Mouse (Mus musculus) c-Kit-positive CD71-positive TER-119-negative erythroid progenitor cells, embryonic 14.5 days (primary cell): ENCODE results near the gene Hist2h2aa2.
A peak's percentile ranks its signal among the peaks of the same experiment; 100 is the strongest.
"Not testable (repeated sequence)": the region's sequence is repeated elsewhere in the genome, so short reads cannot be mapped to it uniquely, and the experiment has no call there.

ENCODE experiments used
- DNase-seq: peaks from one replicate; pipeline ENCODE4 v3.0.0-alpha.2; 2013; ENCODE audit warnings: low read depth

Gene Hist2h2aa2

DNA sequence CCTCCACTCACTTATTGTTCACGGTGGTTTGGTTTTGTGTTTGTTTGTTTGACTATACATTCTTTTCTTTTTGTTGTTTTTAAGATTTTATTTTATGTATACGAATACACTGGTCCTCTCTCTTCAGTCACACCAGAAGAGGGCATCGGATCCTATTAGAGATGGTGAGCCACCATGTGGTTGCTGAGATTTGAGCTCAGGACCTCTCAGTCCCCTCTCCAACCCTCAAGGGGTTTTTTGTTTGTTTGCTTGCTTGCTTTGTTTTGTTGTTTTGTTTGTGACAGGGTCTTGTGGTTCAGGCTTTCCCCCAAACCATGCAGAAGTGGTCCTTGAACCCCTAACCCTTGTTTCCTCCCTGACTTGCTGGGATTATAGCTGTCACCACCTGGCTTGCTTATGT, 21.5 kb upstream of the Hist2h2aa2 start:
- no peak for DNase-seq

DNA sequence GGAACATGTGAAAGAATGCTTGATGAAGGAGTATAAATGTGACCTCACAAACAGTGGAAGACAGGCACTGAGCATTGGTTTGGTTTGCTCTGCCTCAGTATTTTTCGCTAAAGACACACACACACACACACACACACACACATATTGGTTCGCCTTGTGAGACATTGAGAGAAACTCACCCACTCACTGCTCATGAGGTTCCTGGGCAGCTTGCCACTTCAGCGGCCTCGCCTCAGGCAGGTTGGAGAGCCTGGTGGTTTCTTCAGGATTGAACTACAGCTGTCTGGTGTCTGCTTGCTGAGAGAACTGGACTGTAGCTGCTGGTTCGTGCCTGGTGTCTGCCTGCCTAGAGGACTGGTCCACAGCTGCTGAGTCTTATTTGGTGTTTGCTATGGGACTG, 20.1 kb upstream of the Hist2h2aa2 start:
- no peak for DNase-seq

DNA sequence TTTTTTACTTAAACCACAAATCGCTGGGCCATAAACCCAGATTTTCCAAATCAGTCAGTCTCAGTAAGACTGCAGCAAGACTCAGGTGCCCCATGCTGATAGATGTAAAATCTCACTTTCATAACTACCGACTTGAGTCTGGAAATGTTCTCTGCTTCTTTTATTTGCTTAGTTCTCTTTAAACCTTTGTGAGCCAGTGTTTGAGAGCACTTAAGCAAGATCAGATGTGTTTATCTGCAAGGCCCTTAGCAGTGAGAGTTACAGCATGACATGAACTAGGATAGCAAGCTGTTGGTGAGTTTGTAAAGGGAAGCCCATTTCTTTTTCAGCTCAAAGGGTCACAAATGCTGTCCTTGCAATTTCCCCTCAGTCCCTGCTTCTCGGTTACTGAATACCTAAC, 17.1 kb upstream of the Hist2h2aa2 start:
- DNase-seq = no peak

DNA sequence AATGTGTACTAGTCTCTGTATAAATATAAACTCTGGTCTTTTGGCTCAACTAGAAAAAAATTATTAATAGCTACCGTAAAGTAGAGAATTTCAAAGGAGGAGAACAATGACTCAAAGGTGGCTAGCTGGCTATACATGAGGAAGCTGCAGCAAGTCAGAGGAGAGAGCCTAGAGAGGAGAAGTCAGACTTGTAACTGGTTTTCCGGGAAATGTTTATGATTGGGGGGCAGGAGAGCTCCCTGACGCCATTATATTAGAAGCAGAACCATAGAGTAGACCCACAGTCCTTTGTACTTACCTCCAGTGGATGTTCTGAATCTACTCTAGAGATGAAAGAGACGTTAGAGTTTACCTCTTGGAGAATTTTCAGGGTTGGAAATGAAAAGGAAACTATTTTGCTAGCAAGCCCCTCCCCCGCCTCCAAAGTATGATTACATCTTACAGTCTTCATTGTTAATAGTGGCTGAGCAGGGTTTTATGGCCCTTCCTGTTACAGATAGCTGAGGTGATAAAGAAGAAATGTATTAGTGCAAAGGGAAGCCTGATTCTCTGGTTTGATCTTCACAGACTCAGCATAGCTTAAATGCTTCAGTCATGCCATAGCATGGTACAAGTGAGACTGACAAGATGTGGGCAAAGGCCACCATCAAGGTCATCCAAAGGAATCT, 16.0 kb upstream of the Hist2h2aa2 start:
- DNase-seq = no peak

DNA sequence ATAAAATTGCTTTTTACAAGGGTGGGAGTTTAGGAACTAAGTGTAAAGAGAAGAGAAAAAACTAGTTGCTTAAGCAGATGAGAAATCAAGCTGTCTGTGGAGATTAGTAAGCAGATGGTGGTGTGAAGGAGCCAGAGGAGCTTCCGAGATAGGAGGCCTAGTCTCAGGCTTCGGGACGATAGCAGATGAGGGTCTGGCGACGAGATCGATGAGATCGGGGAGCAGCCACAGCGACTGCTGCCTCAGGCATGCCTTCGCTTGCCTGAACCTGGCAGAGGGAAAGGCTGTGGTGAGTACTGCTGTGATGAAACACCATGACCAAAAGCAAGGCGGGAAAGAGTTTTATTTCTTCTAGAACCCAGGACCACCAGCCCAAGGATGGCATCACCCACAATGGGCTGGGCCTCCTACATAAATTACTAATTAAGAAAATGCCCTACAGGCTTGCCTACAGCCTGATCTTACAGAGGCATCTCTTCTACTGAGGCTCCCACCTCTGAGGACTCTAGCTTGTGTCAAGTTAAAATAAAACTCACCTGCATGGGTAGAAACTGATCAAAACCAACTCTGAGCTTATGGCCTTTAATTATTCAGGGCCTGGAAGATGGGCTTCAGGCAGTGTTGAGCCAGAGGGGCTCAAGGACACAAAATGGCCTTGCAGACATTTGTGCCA, 14.7 kb upstream of the Hist2h2aa2 start:
- DNase-seq = peak; percentile 57

DNA sequence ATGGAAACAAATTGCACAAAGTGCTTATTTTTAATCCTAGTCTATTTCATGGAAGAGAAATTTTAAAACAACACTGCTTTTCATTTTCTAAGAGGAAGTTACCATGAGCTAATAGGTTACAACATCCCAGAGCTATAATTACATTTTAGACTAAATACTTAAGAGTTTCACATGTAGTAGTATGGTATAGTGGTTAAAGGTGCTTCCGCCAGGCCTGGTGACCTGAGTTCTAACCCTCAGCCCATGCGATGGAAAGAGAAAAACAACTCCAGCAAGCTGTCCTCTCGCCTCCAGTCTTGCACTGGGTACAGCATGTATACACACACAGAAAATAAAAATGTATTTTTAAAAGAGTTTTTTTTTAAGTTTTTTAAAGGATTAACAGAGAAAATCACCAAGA, 11.7 kb upstream of the Hist2h2aa2 start:
- DNase-seq = no peak

DNA sequence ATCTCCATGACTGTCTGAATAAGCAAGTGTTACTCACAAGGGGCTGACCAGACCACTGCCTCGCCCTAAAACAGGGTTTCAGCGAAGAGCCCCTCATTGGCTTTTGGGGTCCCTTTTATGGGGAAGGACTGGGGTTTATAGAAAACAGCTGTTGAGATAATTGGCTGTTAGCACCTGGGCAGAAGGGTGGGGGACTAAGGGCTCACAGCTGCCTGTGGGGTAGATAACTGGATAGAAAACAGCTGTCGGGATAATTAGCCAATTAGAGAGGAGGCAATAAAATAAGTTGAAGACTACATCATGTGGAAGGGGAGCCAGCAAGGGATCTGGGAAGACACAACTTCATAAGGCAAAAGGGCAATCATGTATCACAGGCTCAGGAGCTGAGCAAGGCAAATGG, 10.8 kb upstream of the Hist2h2aa2 start:
- DNase-seq = no peak

DNA sequence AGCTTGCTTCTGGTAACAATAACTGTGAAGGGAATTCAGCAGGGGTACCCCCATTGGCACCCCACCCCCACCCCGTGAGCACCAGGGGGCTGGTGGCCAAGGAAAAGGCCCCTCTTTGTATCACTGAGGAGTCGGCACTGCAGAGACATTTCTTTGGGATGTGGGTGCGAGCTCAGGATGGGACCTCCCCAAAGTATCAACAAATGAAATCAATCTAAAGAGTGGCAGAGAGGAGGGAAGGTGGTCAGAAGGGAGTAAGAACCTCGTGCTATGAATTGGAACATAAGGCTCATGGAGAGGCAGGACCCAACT, 8.9 kb upstream of the Hist2h2aa2 start:
- DNase-seq = no peak

DNA sequence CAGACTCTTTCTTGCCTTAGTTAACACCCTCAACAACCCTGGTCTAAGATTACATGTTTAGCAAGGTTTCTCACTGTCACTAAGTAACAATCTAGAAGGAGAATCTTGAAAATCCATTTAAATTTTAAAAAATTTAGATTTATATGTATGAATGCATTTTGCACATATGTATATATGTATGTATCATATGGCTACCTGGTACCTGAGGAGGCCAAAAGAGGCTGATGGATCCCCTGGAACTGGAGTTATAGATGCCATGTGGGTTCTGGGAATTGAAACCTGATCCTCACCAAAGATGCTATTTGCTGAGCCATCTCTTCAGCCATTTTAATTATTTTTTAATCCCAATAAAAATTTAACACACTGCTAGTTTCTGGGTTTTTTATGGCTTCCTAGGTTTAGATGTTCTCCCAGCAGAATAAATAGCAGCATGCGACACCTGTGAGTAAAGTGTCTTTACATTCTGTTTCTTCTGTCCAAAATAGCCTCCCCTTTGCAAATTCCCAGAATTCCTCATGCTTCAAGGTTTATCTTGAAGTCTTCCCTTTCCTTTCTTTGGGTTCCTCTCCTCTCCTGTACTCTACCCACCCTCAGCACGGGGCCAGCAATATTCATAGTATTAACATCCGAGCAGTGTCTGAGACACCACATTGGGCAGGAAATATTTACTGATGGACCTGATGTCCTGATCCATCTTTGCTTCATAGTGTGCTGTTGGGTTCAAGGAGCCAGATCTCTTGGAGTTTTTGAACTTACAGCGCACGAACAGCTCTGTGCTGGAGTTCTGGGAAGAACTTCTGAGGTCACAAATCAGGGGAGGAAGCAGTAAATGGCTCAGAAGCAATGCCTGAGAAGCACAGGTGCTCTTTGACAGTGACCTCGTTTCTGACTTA, 8.3 kb upstream of the Hist2h2aa2 start:
- DNase-seq = no peak

DNA sequence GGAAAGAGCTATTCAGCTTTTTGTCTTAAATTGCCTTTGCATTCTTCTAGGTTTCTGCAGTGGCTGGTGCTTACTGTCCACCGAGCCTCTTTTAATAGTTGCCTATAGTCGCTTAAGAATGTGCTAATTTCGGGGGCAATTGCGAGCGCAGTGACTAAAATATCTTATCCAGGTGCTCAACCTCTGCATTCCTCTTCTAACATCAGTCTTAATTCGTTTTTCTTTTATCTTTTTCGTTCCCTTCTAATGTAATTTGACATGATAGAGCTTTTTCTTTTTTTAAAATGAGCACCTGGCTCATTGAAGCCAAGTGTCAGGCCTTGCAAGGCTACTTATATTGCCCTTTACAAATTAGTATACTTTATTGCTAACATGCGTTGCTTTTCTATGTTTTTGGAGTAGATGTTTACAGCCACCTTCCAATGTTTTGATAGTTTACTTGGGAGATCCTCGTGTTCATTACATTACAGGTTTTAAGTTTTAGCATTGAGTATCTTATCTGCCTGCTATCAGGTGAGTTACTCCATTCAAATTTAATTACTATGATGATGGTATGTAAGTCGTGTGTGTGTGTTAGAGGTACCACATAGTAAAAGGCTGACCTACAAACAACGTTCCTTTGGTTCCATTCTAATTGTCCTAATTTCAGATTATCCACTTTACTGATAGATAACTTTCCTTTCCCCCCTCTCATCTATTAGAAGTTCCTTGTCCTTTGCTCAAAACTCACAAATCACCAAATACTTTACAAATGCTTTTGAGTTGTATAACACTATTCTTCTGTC, 7.5 kb upstream of the Hist2h2aa2 start:
- DNase-seq = peak; percentile 52

DNA sequence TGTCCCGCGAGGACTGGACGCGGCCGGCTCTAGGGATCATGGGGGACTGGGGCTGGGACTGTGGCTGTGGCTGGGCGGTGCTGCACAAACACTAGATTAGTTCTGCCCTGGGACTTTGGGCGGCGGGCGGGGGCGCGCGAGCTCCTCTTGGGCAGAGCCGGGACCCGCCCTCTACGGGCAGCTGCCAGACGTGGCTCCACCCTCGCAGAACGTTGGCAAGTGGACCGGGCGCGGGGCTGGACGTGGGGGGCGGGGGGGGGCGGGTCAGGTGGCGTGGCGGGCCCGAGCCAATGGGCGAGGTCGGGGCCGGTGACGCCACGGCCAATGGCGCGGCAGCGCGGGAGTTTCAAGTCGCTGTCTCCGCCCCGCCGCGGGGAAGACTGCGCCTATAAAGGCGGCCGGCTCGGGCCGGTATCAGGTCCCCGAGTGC, 6.4 kb upstream of the Hist2h2aa2 start, which contains the start of gene Hist2h3c1:
Gene Hist2h3c1, plus strand, starts transcription at position 259 of the 430 bp plus-strand sequence.
- not testable (repeated sequence) for DNase-seq

DNA sequence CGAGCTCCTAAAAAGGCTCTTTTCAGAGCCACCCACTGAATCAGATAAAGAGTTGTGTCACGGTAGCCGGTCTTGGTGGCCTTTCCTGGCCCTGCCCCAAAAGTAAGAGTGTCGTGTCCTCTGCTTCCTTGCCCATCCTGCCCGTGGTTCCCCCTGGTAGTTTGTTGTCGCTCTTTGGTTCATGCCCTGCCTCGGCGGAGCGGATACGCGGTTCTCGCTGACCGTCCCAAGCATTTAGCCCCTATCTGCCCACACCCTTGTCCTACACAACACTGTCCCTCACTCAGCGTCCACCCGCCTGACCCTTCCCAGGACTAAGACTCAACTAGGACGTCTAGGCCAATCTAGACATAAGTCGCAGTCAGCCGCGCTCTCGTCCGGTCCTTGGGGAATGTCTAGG, 5.9 kb upstream of the Hist2h2aa2 start:
- not testable (repeated sequence) for DNase-seq

DNA sequence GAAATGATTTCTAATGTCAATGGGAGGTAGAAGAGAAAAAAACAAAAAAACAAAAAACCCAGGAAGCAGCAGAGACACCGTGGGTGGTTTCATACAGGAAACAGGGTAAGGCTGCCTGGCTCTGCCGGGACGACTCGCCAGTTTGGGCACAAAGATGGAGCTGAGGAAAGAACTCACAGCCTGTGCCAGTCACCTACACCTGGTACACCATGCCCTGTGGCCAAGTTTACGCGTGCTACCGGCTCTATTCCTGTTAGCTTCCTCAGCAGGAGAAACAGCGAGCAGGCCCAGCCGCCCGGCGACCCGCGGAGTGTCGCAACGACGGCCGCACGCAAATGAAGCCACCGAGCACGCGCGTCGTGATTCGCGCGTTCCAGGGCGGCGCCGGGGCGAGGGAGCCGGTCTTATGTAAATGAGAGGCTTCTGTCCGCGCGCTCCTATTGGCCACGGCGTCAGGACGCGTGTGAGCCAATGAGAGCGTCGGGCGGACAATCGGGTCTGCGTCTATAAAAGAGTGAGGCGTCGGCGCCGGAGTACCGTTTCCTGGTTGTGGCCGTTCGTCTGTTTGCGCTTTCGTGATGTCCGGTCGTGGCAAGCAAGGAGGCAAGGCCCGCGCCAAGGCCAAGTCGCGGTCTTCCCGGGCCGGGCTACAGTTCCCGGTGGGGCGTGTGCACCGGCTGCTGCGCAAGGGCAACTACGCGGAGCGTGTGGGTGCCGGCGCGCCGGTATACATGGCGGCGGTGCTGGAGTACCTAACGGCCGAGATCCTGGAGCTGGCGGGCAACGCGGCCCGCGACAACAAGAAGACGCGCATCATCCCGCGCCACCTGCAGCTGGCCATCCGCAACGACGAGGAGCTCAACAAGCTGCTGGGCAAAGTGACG, 5.2 kb upstream of the Hist2h2aa2 start, which contains the start of gene Hist2h2aa1:
Gene Hist2h2aa1, plus strand, starts transcription at position 495 of the 884 bp plus-strand sequence.
- not testable (repeated sequence) for DNase-seq

DNA sequence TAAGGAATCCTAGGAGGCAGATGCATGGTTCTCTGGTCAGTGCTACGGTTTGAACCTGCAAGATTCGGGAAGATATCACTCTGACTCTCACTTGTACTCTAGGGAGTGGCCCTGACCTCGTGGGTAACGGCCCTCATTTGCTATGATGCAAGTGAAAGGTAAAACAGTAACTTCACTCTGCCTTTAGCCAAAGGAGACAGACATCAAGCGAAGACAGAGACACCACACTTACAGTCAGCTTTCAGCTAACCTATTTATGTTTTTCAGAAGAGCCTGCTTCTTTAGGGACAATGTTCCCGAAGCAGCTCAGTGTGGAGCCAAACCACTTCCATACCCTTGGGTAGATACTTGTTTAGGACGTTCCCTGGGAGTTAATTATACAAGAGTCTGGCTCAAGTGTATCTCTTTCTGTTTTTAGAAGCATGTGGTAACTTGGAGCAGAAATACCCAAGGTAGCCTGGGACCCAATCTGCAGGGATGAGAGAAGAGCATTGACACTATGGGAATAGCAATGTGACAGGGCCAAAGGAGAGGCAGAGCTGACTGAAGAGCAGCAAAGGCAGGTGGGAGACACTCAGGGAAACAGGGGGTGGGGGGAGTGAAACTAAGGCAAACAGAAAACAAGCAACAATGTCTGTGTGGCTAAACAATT, 4.0 kb upstream of the Hist2h2aa2 start:
- DNase-seq = no peak

DNA sequence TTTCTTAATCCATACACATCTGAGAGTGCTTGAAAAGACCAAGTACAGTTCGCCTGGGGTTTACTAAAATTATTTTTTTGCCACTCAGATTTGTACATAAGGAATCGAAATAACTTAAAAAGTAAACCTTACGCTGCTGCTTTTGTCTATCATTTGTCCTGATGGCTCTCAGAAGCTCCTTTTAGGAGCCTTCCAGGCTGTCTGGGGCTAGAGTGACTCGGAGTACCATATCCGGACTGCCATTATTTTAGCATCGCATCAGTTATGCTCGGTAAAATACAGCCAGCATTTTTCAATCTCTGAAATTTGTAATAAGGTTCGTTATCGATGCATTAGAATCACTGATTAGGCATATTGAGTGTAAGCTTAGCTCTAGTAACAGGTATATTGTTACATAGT, 722 bp upstream of the Hist2h2aa2 start:
- no peak for DNase-seq

DNA sequence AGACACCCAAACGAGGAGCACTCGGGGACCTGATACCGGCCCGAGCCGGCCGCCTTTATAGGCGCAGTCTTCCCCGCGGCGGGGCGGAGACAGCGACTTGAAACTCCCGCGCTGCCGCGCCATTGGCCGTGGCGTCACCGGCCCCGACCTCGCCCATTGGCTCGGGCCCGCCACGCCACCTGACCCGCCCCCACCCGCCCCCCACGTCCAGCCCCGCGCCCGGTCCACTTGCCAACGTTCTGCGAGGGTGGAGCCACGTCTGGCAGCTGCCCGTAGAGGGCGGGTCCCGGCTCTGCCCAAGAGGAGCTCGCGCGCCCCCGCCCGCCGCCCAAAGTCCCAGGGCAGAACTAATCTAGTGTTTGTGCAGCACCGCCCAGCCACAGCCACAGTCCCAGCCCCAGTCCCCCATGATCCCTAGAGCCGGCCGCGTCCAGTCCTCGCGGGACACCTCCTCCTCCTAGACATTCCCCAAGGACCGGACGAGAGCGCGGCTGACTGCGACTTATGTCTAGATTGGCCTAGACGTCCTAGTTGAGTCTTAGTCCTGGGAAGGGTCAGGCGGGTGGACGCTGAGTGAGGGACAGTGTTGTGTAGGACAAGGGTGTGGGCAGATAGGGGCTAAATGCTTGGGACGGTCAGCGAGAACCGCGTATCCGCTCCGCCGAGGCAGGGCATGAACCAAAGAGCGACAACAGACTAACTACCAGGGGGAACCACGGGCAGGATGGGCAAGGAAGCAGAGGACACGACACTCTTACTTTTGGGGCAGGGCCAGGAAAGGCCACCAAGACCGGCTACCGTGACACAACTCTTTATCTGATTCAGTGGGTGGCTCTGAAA, 902 bp downstream of the Hist2h2aa2 start, which contains the start of gene Hist2h3c2:
Gene Hist2h3c2, minus strand, starts transcription at position 174 of the 840 bp plus-strand sequence.
- DNase-seq = not testable (repeated sequence)

DNA sequence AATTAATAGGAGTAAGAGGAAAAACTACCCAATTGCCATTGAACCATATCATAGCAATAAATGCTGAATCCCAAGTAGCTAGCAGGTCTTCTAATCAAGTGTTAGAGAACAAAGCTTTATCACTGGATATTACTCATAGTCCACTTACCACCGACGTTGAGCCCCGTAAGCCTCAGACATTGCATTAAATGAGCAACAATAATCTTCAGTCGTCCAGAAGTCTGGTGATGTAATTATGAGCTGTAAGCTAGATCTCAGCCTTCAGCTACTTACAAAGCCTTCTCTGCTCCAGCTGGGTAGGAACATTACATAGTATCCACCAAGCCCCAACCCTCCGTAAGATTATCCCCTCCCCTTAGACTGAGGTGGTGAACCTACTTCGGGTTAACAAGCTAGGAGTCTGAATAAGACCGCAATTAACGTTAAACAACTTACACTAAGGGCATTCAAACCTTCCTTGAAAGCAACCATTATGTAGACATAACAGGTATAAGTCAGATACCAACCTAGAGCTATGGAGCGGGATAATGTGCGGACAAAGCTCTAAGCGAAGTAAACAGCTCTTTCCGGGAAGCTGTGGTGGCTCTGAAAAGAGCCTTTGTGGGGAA, 2.1 kb downstream of the Hist2h2aa2 start:
- DNase-seq = peak; percentile 80

DNA sequence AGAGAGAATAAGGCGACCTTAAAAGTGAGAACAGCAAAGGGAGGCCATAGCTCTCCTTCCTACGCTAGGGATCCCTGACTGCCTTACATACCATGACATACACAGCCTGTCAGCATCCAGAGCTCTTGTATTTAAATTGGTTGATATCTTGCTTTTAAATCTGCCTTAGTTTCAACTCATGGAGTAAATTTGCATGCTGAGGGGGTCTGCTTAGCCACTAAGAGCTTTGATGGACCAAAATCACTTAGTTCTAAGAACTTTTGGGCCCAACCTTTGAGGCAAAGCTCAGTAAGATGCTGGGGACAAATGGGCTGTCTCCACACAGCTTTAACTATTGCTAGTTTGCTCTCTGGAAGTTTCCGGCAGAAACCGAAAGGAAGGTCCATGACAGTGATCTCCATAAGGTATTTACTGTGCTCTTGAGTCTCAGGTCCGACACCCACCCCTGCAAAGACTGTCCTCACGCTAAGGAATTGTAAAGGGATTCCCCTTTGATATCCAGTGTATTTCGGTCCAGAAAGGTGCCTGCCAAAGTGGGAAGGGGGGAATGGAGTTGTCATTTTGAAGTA, 2.7 kb downstream of the Hist2h2aa2 start:
- DNase-seq = peak; percentile 56
